Mouse (Mus musculus) macrophage (primary cell): Measurements from ENCODE around the gene Nfib. TPM values are rescaled to one million over a fixed set of nuclear protein-coding genes. Genes with fewer than 3 reads are reported as not detected.

Experiments
- H3K27ac ChIP-seq: fragments of 350-480 bp; formaldehyde crosslinking; 2 replicates; pipeline ENCODE4 v1.9.0; 2021
- H3K36me3 ChIP-seq: fragments of 350-480 bp; formaldehyde crosslinking; 2 replicates; pipeline ENCODE4 v1.9.0; 2021; ENCODE audit errors: inconsistent target
- H3K4me3 ChIP-seq: fragments of 350-480 bp; formaldehyde crosslinking; 2 replicates; pipeline ENCODE4 v1.9.0; 2021; ENCODE audit errors: inconsistent target
- H3K79me2 ChIP-seq: fragments of 350-480 bp; formaldehyde crosslinking; 2 replicates; pipeline ENCODE4 v1.9.0; 2021; ENCODE audit errors: inconsistent target
- WGBS: methylation state at CpG from one replicate; pipeline ENCODE4 v1.1.7; 2026; ENCODE audit warnings: inconsistent platforms; ENCODE audit not compliant: missing documents; 5-methylcytosine and 5-hydroxymethylcytosine counted together
- polyA plus RNA-seq: library from polyadenylated mRNA; stranded (reverse); fragments of 250-400 nt; gene quantifications from 3 replicates; pipeline ENCODE4 v1.2.4, GENCODE M21; 2018; ENCODE audit warnings: inconsistent platforms

Nfib gene
- polyA plus RNA-seq, 1 experiment from 2014 or later = not detected

- WGBS = 92% methylated on average over 5 of the region's 5 CpGs
- no peaks in the 10 kb centered on the region for H3K79me2 ChIP-seq
- H3K4me3 ChIP-seq = no peak overlapping the region
- H3K36me3 ChIP-seq = no peaks in the 10 kb centered on the region
- no peak overlapping the region for H3K27ac ChIP-seq
These were observed 262.1 kb downstream of the Nfib start for GRCm38 (mm10) chr4:82443441-82443840.

- WGBS = 89% methylated on average over 5 of the region's 5 CpGs
- no peaks in the 10 kb centered on the region for H3K36me3 ChIP-seq
- H3K4me3 ChIP-seq = no peak overlapping the region
- H3K79me2 ChIP-seq = no peaks in the 10 kb centered on the region
- no peak overlapping the region for H3K27ac ChIP-seq
These were observed 262.5 kb downstream of the Nfib start for GRCm38 (mm10) chr4:82443003-82443402.

GRCm38 (mm10) chr4:82440606-82441005 lies 264.9 kb downstream of the Nfib start:
- H3K36me3 ChIP-seq = no peaks in the 10 kb centered on the region
- H3K4me3 ChIP-seq = no peak overlapping the region
- H3K27ac ChIP-seq = no peak overlapping the region
- H3K79me2 ChIP-seq = no peaks in the 10 kb centered on the region
- 72% methylated on average over 2 of the region's 2 CpGs for WGBS

DNA sequence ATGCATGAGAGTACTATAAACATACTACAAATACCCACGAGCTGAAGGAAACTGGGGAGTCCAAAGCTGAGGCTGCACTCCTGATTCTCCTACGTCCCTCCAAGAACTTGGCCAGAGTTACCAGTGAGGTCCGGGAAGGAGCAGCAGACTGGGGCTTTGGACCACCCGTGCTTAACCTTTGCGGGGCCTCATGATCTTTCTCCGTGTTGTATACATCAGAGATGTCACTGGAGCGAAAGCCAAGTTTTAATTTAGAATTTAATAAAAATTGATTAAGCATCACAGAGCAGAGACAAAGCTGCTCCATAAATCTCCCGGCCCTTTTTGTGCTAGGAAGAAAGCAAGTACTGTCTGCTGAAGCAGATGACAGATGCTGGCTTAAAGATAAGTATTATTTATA lies 265.7 kb downstream of the Nfib start:
- 99% methylated on average over 8 of the region's 8 CpGs for WGBS
- H3K79me2 ChIP-seq = no peaks in the 10 kb centered on the region
- H3K36me3 ChIP-seq = no peaks in the 10 kb centered on the region

GRCm38 (mm10) chr4:82438631-82439030 lies 266.9 kb downstream of the Nfib start:
- 92% methylated on average over 5 of the region's 5 CpGs for WGBS
- Histone ChIP-seq H3K79me2 (no peaks in the 10 kb centered on the region), H3K4me3 (no peak overlapping the region), H3K36me3 (no peaks in the 10 kb centered on the region), H3K27ac (no peak overlapping the region)

More for the DNA sequence above, 265.7 kb downstream of the Nfib start:
- Histone ChIP-seq H3K27ac (no peak overlapping the region), H3K4me3 (no peak overlapping the region)

DNA sequence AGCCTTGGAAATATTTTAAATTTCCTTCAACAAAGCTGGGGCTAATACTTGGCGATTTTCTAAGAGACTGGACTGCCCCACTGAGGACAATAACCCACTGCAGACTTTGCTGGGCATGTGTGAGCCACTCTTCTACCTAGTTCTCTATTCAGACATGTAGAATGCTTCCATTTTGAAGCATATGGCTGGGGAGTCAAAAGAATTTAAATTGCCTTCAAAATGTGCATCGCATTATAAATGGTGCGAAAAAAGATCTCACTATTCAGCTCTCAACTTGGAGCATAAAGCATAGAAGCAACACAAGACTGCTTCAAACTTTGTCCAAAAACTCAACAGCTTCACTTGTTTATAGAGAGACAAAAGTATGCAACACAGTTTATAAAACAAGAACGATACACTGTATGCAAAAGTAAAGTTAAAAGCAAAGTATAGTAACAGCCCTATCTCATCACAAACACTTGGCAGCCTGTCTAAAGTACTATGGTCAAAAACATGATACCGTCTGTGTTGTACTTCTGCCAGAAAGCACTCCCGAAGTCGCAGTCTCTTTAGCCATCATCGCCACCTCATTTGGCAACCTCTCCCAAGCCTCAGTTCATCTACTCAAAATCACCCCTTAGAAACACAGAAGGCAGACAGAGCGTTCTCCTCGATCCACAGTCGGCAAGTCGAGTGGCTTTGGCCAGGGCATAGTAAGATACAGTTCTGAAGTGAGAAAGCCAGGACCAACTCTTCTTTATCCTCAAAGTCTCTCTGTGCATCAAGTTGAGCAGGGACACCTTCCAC lies 267.8 kb downstream of the Nfib start:
- H3K4me3 ChIP-seq = no peak overlapping the region
- 98% methylated on average over 12 of the region's 12 CpGs for WGBS
- H3K79me2 ChIP-seq = no peaks in the 10 kb centered on the region
- H3K27ac ChIP-seq = no peak overlapping the region
- H3K36me3 ChIP-seq = no peaks in the 10 kb centered on the region

- Histone ChIP-seq H3K79me2 (no peaks in the 10 kb centered on the region), H3K36me3 (no peaks in the 10 kb centered on the region), H3K4me3 (no peak overlapping the region), H3K27ac (no peak overlapping the region)
- WGBS = 74% methylated on average over 2 of the region's 2 CpGs
These were observed 268.9 kb downstream of the Nfib start for GRCm38 (mm10) chr4:82436656-82437055.

DNA sequence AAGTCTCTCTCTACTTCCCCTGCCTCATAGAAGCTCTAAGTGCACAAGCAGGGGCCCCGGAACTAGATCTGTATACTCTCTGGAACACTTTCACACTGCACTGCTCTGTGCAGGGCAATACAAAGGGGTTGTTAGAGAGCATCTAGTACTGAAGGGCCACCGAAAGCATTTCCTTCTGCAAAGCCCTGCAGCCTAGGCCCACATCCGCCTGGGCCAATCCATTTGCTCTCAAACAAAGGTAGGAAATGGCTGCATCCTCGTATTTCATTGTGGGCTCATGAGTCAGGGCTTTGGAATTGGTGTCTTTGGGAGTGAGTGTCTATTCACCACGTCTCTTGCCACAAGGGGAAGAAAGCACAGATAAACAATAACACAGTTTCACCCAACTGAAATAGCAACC lies 269.8 kb downstream of the Nfib start:
- H3K4me3 ChIP-seq = no peak overlapping the region
- H3K27ac ChIP-seq = no peak overlapping the region
- WGBS = 43% methylated on average over 5 of the region's 5 CpGs
- H3K36me3 ChIP-seq = no peaks in the 10 kb centered on the region
- H3K79me2 ChIP-seq = no peaks in the 10 kb centered on the region

DNA sequence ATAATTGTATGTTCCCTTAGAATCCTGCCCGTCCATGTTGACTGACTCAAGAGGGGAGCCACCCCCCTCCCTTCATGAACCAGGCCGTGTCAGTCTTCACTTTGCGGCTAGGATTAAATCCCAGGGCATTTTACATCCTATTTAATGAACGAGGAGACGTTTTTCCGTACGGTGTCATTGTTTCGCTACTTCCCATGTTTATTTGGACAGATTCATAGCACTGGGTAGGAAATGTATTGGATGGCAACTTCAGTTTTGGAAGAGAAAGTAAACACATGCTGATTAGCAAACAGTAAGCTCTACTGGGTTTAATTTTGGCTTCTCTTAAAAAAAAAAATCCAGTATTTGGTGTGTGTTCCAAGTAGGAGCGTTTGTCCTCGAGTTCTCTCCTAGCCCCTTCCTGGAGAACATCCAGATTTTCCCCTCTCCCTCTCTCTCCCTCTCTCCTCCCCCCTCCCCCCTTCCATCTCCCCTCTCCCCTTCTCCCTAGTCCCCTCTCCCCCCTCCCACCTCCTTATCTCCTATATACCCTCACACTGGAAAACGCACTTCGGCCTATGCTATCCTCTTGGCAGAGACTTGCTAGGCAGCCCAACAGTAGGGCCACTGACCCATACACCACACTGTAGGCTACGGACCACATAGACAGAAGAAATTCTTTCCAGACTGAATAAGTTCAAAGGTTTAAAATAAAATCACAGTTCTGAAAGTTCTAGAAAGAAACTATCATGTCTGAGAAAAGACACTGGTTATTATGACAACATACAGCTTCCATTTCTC lies 271.4 kb downstream of the Nfib start:
- Histone ChIP-seq H3K27ac (no peak overlapping the region), H3K79me2 (no peaks in the 10 kb centered on the region), H3K36me3 (no peaks in the 10 kb centered on the region), H3K4me3 (no peak overlapping the region)
- WGBS = 90% methylated on average over 13 of the region's 13 CpGs

- 61% methylated on average over 8 of the region's 8 CpGs for WGBS
- no peaks in the 10 kb centered on the region for H3K36me3 ChIP-seq
- no peaks in the 10 kb centered on the region for H3K79me2 ChIP-seq
- no peak overlapping the region for H3K4me3 ChIP-seq
- H3K27ac ChIP-seq = no peak overlapping the region
These were observed 273.7 kb downstream of the Nfib start for GRCm38 (mm10) chr4:82431831-82432230.

DNA sequence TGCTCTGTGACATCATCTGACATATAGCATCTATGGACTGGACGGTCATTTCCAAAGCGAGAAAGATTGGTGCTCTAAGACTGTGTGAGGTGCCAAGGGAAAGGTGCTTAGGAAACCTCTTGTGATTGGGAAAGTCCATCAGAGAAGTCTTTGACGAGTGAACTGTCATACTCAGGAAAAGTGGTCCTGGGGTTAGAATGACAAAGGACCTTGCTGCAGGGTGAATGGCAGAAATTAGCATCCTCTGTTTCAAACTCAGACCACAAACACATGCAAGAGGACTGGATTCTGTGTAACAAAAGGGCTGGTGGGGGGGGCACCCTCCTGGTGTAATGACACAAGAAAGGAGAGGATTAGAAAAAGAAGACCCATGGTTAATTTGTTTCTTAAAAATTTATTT lies 274.7 kb downstream of the Nfib start:
- WGBS = 78% methylated on average over 3 of the region's 3 CpGs
- no peaks in the 10 kb centered on the region for H3K36me3 ChIP-seq
- no peak overlapping the region for H3K4me3 ChIP-seq
- H3K27ac ChIP-seq = no peak overlapping the region
- H3K79me2 ChIP-seq = no peaks in the 10 kb centered on the region

GRCm38 (mm10) chr4:82426224-82426623 lies 279.3 kb downstream of the Nfib start:
- Histone ChIP-seq H3K79me2 (no peaks in the 10 kb centered on the region), H3K27ac (no peak overlapping the region), H3K36me3 (no peaks in the 10 kb centered on the region), H3K4me3 (no peak overlapping the region)
- WGBS = 95% methylated on average over 4 of the region's 4 CpGs

- no peaks in the 10 kb centered on the region for H3K79me2 ChIP-seq
- H3K27ac ChIP-seq = no peak overlapping the region
- H3K4me3 ChIP-seq = no peak overlapping the region
- 70% methylated on average over 4 of the region's 4 CpGs for WGBS
- H3K36me3 ChIP-seq = no peaks in the 10 kb centered on the region
These were observed 287.3 kb downstream of the Nfib start for GRCm38 (mm10) chr4:82418241-82418640.

DNA sequence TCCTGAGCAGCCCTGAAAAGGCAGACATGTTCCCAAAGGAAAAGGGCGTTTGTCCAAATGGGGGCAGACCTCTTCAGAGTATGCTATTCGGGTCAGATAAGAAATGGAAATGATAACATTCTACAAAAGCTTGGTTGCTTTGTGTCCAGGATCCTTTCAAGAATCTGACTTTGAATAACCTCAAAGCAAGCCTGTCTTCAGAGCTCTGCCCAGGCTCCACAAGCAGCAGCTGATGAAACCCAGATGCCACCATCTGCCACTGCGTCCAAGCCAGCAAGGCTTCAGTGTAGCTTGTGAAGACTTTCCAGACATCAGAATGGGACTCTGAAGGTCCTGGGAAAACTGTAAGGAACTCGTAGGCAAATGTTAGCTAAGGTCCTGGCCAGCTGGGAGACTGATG lies 289.7 kb downstream of the Nfib start:
- 78% methylated on average over 4 of the region's 4 CpGs for WGBS
- Histone ChIP-seq H3K27ac (no peak overlapping the region), H3K4me3 (no peak overlapping the region), H3K36me3 (no peaks in the 10 kb centered on the region), H3K79me2 (no peaks in the 10 kb centered on the region)

GRCm38 (mm10) chr4:82412651-82413050 lies 292.9 kb downstream of the Nfib start:
- Histone ChIP-seq H3K27ac (no peak overlapping the region), H3K79me2 (no peaks in the 10 kb centered on the region), H3K36me3 (no peaks in the 10 kb centered on the region), H3K4me3 (no peak overlapping the region)
- WGBS = 89% methylated on average over 5 of the region's 7 CpGs
